Mouse (Mus musculus): ENCODE data around the gene Zbtb43. TPM values are rescaled to one million over a fixed set of nuclear protein-coding genes. Genes with fewer than 3 reads are reported as not detected.

Gene Zbtb43
- polyA plus RNA-seq, 1 experiment from 2014 or later: 6.3 TPM

- WGBS (ENCODE audit: insufficient replicate concordance): 69% methylated on average over 10 of the region's 10 CpGs
- Histone ChIP-seq H3K4me2 (no peak overlapping the region), H3K27me3 (no peaks in the 10 kb centered on the region), H3K9me3 (replicated peaks) (no peaks in the 10 kb centered on the region), H3K4me1 (replicated peaks) (no peaks in the 10 kb centered on the region), H3K36me3 (replicated peaks) (no peaks in the 10 kb centered on the region), H3K4me3 (replicated peaks) (no peak overlapping the region), H3K9ac (no peak overlapping the region), H3K27ac (replicated peaks) (no peak overlapping the region)
- ATAC-seq (ENCODE audit: insufficient read depth): no peak
These were observed 9.8 kb upstream of the Zbtb43 start for GRCm38 (mm10) chr2:33477961-33478755.

- no peak for ATAC-seq (ENCODE audit: insufficient read depth)
- Histone ChIP-seq H3K9me3 (replicated peaks) (no peaks in the 10 kb centered on the region), H3K4me3 (replicated peaks) (no peak overlapping the region), H3K27ac (replicated peaks) (no peak overlapping the region), H3K27me3 (no peaks in the 10 kb centered on the region), H3K9ac (no peak overlapping the region), H3K36me3 (replicated peaks) (no peaks in the 10 kb centered on the region), H3K4me1 (replicated peaks) (no peaks in the 10 kb centered on the region), H3K4me2 (no peak overlapping the region)
These were observed 7.6 kb upstream of the Zbtb43 start for GRCm38 (mm10) chr2:33475961-33476360.

- WGBS (ENCODE audit: insufficient replicate concordance): 4% methylated on average over 53 of the region's 57 CpGs
- Histone ChIP-seq H3K9me3 (replicated peaks) (no peaks in the 10 kb centered on the region), H3K36me3 (replicated peaks) (peaks cover 17% of the 10 kb centered on the region), H3K4me3 (replicated peaks) (peak overlapping the region; percentile 91), H3K4me1 (replicated peaks) (peaks cover 18% of the 10 kb centered on the region), H3K9ac (peak overlapping the region; percentile 90), H3K4me2 (peak overlapping the region; percentile 71), H3K27ac (replicated peaks) (peak overlapping the region; percentile 87), H3K27me3 (no peaks in the 10 kb centered on the region)
- peak; percentile 67 for ATAC-seq (ENCODE audit: insufficient read depth)
These were observed 553 bp downstream of the Zbtb43 start for GRCm38 (mm10) chr2:33467546-33468465.

- peaks cover 34% of the 10 kb centered on the region for H3K36me3 ChIP-seq (replicated peaks)
- peaks cover 18% of the 10 kb centered on the region for H3K4me1 ChIP-seq (replicated peaks)
- no peak overlapping the region for H3K4me3 ChIP-seq (replicated peaks)
- no peaks in the 10 kb centered on the region for H3K9me3 ChIP-seq (replicated peaks)
- H3K9ac ChIP-seq: no peak overlapping the region
- ATAC-seq (ENCODE audit: insufficient read depth): no peak
- H3K27ac ChIP-seq (replicated peaks): no peak overlapping the region
- H3K27me3 ChIP-seq: no peaks in the 10 kb centered on the region
- 65% methylated on average over 4 of the region's 4 CpGs for WGBS (ENCODE audit: insufficient replicate concordance)
- H3K4me2 ChIP-seq: no peak overlapping the region
These were observed 2.4 kb downstream of the Zbtb43 start for GRCm38 (mm10) chr2:33465966-33466365.

GRCm38 (mm10) chr2:33465215-33465614 is 3.1 kb downstream of the Zbtb43 start:
- Histone ChIP-seq H3K4me1 (replicated peaks) (peaks cover 22% of the 10 kb centered on the region), H3K27ac (replicated peaks) (no peak overlapping the region), H3K4me3 (replicated peaks) (no peak overlapping the region), H3K36me3 (replicated peaks) (peaks cover 41% of the 10 kb centered on the region), H3K9ac (no peak overlapping the region), H3K4me2 (no peak overlapping the region), H3K9me3 (replicated peaks) (no peaks in the 10 kb centered on the region), H3K27me3 (no peaks in the 10 kb centered on the region)
- 74% methylated on average over 5 of the region's 5 CpGs for WGBS (ENCODE audit: insufficient replicate concordance)
- ATAC-seq (ENCODE audit: insufficient read depth): no peak

GRCm38 (mm10) chr2:33462066-33462465 is 6.3 kb downstream of the Zbtb43 start:
- Histone ChIP-seq H3K27ac (replicated peaks) (no peak overlapping the region), H3K4me3 (replicated peaks) (no peak overlapping the region), H3K9me3 (replicated peaks) (no peaks in the 10 kb centered on the region), H3K9ac (no peak overlapping the region), H3K4me1 (replicated peaks) (peaks cover 24% of the 10 kb centered on the region), H3K4me2 (no peak overlapping the region), H3K36me3 (replicated peaks) (peaks cover 57% of the 10 kb centered on the region), H3K27me3 (no peaks in the 10 kb centered on the region)
- WGBS (ENCODE audit: insufficient replicate concordance): 76% methylated on average over 7 of the region's 7 CpGs
- no peak for ATAC-seq (ENCODE audit: insufficient read depth)

GRCm38 (mm10) chr2:33461066-33461465 is 7.3 kb downstream of the Zbtb43 start:
- Histone ChIP-seq H3K27me3 (no peaks in the 10 kb centered on the region), H3K4me3 (replicated peaks) (no peak overlapping the region), H3K9ac (no peak overlapping the region), H3K36me3 (replicated peaks) (peaks cover 60% of the 10 kb centered on the region), H3K4me1 (replicated peaks) (peaks cover 18% of the 10 kb centered on the region; the same call in 1 of the 2 replicates), H3K4me2 (no peak overlapping the region), H3K27ac (replicated peaks) (no peak overlapping the region), H3K9me3 (replicated peaks) (no peaks in the 10 kb centered on the region)
- no peak for ATAC-seq (ENCODE audit: insufficient read depth)
- 77% methylated on average over 1 of the region's 1 CpGs for WGBS (ENCODE audit: insufficient replicate concordance)

GRCm38 (mm10) chr2:33459660-33460059 is 8.7 kb downstream of the Zbtb43 start:
- Histone ChIP-seq H3K4me1 (replicated peaks) (peaks cover 15% of the 10 kb centered on the region; the same call in 1 of the 2 replicates), H3K4me2 (no peak overlapping the region), H3K9me3 (replicated peaks) (no peaks in the 10 kb centered on the region), H3K27me3 (no peaks in the 10 kb centered on the region), H3K27ac (replicated peaks) (no peak overlapping the region), H3K9ac (no peak overlapping the region), H3K4me3 (replicated peaks) (no peak overlapping the region), H3K36me3 (replicated peaks) (peaks cover 70% of the 10 kb centered on the region)
- no peak for ATAC-seq (ENCODE audit: insufficient read depth)
- WGBS (ENCODE audit: insufficient replicate concordance): 32% methylated on average over 4 of the region's 4 CpGs

GRCm38 (mm10) chr2:33456696-33457095 is 11.7 kb downstream of the Zbtb43 start:
- no peak overlapping the region for H3K27ac ChIP-seq (replicated peaks)
- WGBS (ENCODE audit: insufficient replicate concordance): 72% methylated on average over 3 of the region's 3 CpGs
- H3K9me3 ChIP-seq (replicated peaks): no peaks in the 10 kb centered on the region
- peaks cover 26% of the 10 kb centered on the region for H3K4me1 ChIP-seq (replicated peaks)
- no peak for ATAC-seq (ENCODE audit: insufficient read depth)
- H3K4me3 ChIP-seq (replicated peaks): no peak overlapping the region
- H3K27me3 ChIP-seq: no peaks in the 10 kb centered on the region
- no peak overlapping the region for H3K4me2 ChIP-seq
- H3K9ac ChIP-seq: no peak overlapping the region
- peaks cover 71% of the 10 kb centered on the region for H3K36me3 ChIP-seq (replicated peaks)

GRCm38 (mm10) chr2:33456242-33456641 is 12.1 kb downstream of the Zbtb43 start:
- Histone ChIP-seq H3K4me2 (no peak overlapping the region), H3K9ac (no peak overlapping the region), H3K4me3 (replicated peaks) (no peak overlapping the region), H3K9me3 (replicated peaks) (no peaks in the 10 kb centered on the region), H3K27ac (replicated peaks) (no peak overlapping the region), H3K27me3 (no peaks in the 10 kb centered on the region), H3K36me3 (replicated peaks) (peaks cover 71% of the 10 kb centered on the region), H3K4me1 (replicated peaks) (peaks cover 26% of the 10 kb centered on the region)
- WGBS (ENCODE audit: insufficient replicate concordance): 85% methylated on average over 5 of the region's 5 CpGs
- no peak for ATAC-seq (ENCODE audit: insufficient read depth)

GRCm38 (mm10) chr2:33455350-33455749 is 13.0 kb downstream of the Zbtb43 start:
- Histone ChIP-seq H3K9ac (no peak overlapping the region), H3K4me1 (replicated peaks) (peaks cover 23% of the 10 kb centered on the region), H3K27me3 (no peaks in the 10 kb centered on the region), H3K4me3 (replicated peaks) (no peak overlapping the region), H3K27ac (replicated peaks) (no peak overlapping the region), H3K9me3 (replicated peaks) (no peaks in the 10 kb centered on the region), H3K36me3 (replicated peaks) (peaks cover 72% of the 10 kb centered on the region), H3K4me2 (no peak overlapping the region)
- ATAC-seq (ENCODE audit: insufficient read depth): no peak
- WGBS (ENCODE audit: insufficient replicate concordance): 77% methylated on average over 3 of the region's 3 CpGs
